Mouse (Mus musculus): ENCODE results near the gene Brap.
"Not testable (repeated sequence)": the region's sequence is repeated elsewhere in the genome, so short reads cannot be mapped to it uniquely, and the experiment has no call there.

DNA sequence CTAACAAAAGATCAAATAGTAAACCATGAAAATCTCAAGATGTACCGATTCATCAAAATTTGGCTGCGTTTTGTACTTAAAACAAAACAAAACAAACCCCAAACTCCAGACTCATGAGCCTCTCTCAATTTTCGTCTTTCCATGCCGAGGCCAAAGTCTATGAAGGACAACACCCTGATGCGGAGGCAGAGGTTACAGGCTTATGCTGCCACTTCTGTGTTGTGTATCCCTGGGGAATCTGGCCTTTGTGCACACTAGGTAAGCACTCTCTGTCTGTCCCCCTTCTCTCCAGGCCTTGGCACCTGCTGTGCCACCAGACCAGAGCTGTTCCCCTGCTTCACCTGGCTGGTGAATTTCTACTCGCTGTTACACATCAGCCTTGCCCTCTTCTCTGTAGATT lies 2.7 kb upstream of the Brap start:
- TF ChIP-seq TAL1, GATA1 (IDR thresholded peaks at IDR 0.05; ENCODE audit: low read length): not testable (repeated sequence)

Measured in erythroblast, embryonic 14.5 days (primary cell).